Mouse (Mus musculus): Measurements from ENCODE around the gene Olfr1388. TPM values are rescaled to one million over a fixed set of nuclear protein-coding genes. Genes with fewer than 3 reads are reported as not detected.
"Not testable (repeated sequence)": the region's sequence is repeated elsewhere in the genome, so short reads cannot be mapped to it uniquely, and the experiment has no call there.

The Olfr1388 gene
- total and polyA plus RNA-seq, 3 experiments = 0.15 to 974 TPM; not detected in 1

GRCm38 (mm10) chr11:49485973-49486372 lies 49.5 kb downstream of the Olfr1388 start:
- Histone ChIP-seq H3K27me3 (ENCODE audit: control insufficient read depth in 1 of 2, insufficient read depth in 2 of 2, low read length in 2 of 2) (peaks cover 0 to 2% of the 10 kb centered on the region in 2 experiments; a peak in 1 of 4 replicates), H3K36me3 (ENCODE audit: control insufficient read depth in 1 of 2, insufficient read depth in 2 of 2, low read length in 2 of 2) (no peaks in the 10 kb centered on the region), H3K79me2 (ENCODE audit: control insufficient read depth, insufficient read depth, low read length, poor library complexity) (no peaks in the 10 kb centered on the region), H3K4me1 (ENCODE audit: control insufficient read depth in 1 of 2, insufficient read depth in 2 of 2, low read length in 2 of 2) (no peaks in the 10 kb centered on the region), H3K9me3 (replicated peaks; ENCODE audit: insufficient read depth, low read length) (no peaks in the 10 kb centered on the region), H3K9ac (ENCODE audit: control insufficient read depth, low read depth, low read length, poor library complexity, severe bottlenecking) (no peak overlapping the region), H3K27ac (ENCODE audit: control insufficient read depth, low read depth, low read length) (no peak overlapping the region), H3K4me3 (ENCODE audit: control insufficient read depth in 1 of 2, insufficient read depth in 1 of 2, low read depth in 2 of 2, low read length in 2 of 2) (no peak overlapping the region)
- DNase-seq (ENCODE audit: low read depth, low spot score) = no peak
- no peak for TF ChIP-seq ELF1 (IDR thresholded peaks at IDR 0.05; ENCODE audit: low read depth, low read length)
- TF ChIP-seq GATA1 (IDR thresholded peaks at IDR 0.05; ENCODE audit: low read depth, low read length) = no peak
- TF ChIP-seq JUND (IDR thresholded peaks at IDR 0.05; ENCODE audit: low read depth, low read length) = no peak
- no peak for TF ChIP-seq ZNF384 (IDR thresholded peaks at IDR 0.05; ENCODE audit: low read depth, low read length)
- TF ChIP-seq SMC3 (IDR thresholded peaks at IDR 0.05; ENCODE audit: low read depth, low read length) = no peak
- TF ChIP-seq TAL1 (IDR thresholded peaks at IDR 0.05; ENCODE audit: low read length) = no peak
- TF ChIP-seq POLR2AphosphoS5 (IDR thresholded peaks at IDR 0.05; ENCODE audit: borderline replicate concordance, low read depth, low read length) = no peak
- no peak for TF ChIP-seq CHD1 (IDR thresholded peaks at IDR 0.05; ENCODE audit: low read depth, low read length)
- TF ChIP-seq EP300 (IDR thresholded peaks at IDR 0.05; ENCODE audit: low read depth in 1 of 2, low read length in 2 of 2) = no peak
- TF ChIP-seq RAD21 (IDR thresholded peaks at IDR 0.05; ENCODE audit: low read depth, low read length) = no peak
- no peak for TF ChIP-seq E2F4 (IDR thresholded peaks at IDR 0.05; ENCODE audit: borderline replicate concordance, low read depth, low read length)
- TF ChIP-seq MAX (IDR thresholded peaks at IDR 0.05; ENCODE audit: low read length) = no peak
- TF ChIP-seq ZMIZ1 (IDR thresholded peaks at IDR 0.05; ENCODE audit: low read depth, low read length) = no peak
- TF ChIP-seq ZC3H11A (IDR thresholded peaks at IDR 0.05; ENCODE audit: low read depth, low read length) = no peak

- not testable (repeated sequence) for H3K27me3 ChIP-seq (ENCODE audit: control insufficient read depth in 1 of 2, insufficient read depth in 2 of 2, low read length in 2 of 2); H3K9me3 ChIP-seq (replicated peaks; ENCODE audit: insufficient read depth, low read length); DNase-seq (ENCODE audit: low read depth, low spot score); H3K27ac ChIP-seq (ENCODE audit: control insufficient read depth, low read depth, low read length); H3K4me3 ChIP-seq (ENCODE audit: control insufficient read depth in 1 of 2, insufficient read depth in 1 of 2, low read depth in 2 of 2, low read length in 2 of 2); H3K9ac ChIP-seq (ENCODE audit: control insufficient read depth, low read depth, low read length, poor library complexity, severe bottlenecking); H3K4me1 ChIP-seq (ENCODE audit: control insufficient read depth in 1 of 2, insufficient read depth in 2 of 2, low read length in 2 of 2); H3K36me3 ChIP-seq (ENCODE audit: control insufficient read depth in 1 of 2, insufficient read depth in 2 of 2, low read length in 2 of 2); H3K79me2 ChIP-seq (ENCODE audit: control insufficient read depth, insufficient read depth, low read length, poor library complexity)
These were observed 52.3 kb downstream of the Olfr1388 start, which contains the start of gene Olfr1385 for GRCm38 (mm10) chr11:49488770-49489169. Olfr1385 (plus strand) TSS chr11:49489070.

Other genes starting within 250 kb of the Olfr1388 start
- gene Btnl9, start 249.5 kb upstream of the Olfr1388 start, total RNA-seq (2012; rRNA removed) = not detected in 2 replicates
- under 1 TPM in 1 of 2 experiments, not detected in 1; 0.03 TPM for gene Btnl9, start 249.5 kb upstream of the Olfr1388 start, polyA plus RNA-seq (2012; ENCODE audit: insufficient read depth in 1 of 2, insufficient read length in 2 of 2, low read depth in 1 of 2, low replicate concordance in 2 of 2, missing spikeins in 1 of 2)
- gene Zfp62, start 233.3 kb upstream of the Olfr1388 start, total RNA-seq (2012; rRNA removed) = 30.8 and 31.8 TPM in 2 replicates
- gene Zfp62, start 233.3 kb upstream of the Olfr1388 start, polyA plus RNA-seq (2012; ENCODE audit: insufficient read depth in 1 of 2, insufficient read length in 2 of 2, low read depth in 1 of 2, low replicate concordance in 2 of 2, missing spikeins in 1 of 2) = 100 to 1,000 TPM in 1 of 2 experiments, 10 to 100 TPM in 1; 16.7 to 132 TPM
- 41.1 and 41.9 TPM in 2 replicates for gene Mgat1, start 192.4 kb upstream of the Olfr1388 start, total RNA-seq (2012; rRNA removed)
- gene Mgat1, start 192.4 kb upstream of the Olfr1388 start, polyA plus RNA-seq (2012; ENCODE audit: insufficient read depth in 1 of 2, insufficient read length in 2 of 2, low read depth in 1 of 2, low replicate concordance in 2 of 2, missing spikeins in 1 of 2) = 10 to 100 TPM in 1 of 2 experiments, not detected in 1; 44.3 TPM
- not detected in 2 replicates for gene Olfr1393, start 158.3 kb upstream of the Olfr1388 start, total RNA-seq (2012; rRNA removed)
- not detected for gene Olfr1393, start 158.3 kb upstream of the Olfr1388 start, polyA plus RNA-seq (2012; ENCODE audit: insufficient read depth in 1 of 2, insufficient read length in 2 of 2, low read depth in 1 of 2, low replicate concordance in 2 of 2, missing spikeins in 1 of 2)
- not detected in 2 replicates for gene Olfr1392, start 151.3 kb upstream of the Olfr1388 start, total RNA-seq (2012; rRNA removed)
- not detected for gene Olfr1392, start 151.3 kb upstream of the Olfr1388 start, polyA plus RNA-seq (2012; ENCODE audit: insufficient read depth in 1 of 2, insufficient read length in 2 of 2, low read depth in 1 of 2, low replicate concordance in 2 of 2, missing spikeins in 1 of 2)
- gene Olfr10, start 131.9 kb upstream of the Olfr1388 start, total RNA-seq (2012; rRNA removed) = not detected in 2 replicates
- not detected for gene Olfr10, start 131.9 kb upstream of the Olfr1388 start, polyA plus RNA-seq (2012; ENCODE audit: insufficient read depth in 1 of 2, insufficient read length in 2 of 2, low read depth in 1 of 2, low replicate concordance in 2 of 2, missing spikeins in 1 of 2)
- not detected in 2 replicates for gene Olfr1391, start 113.9 kb upstream of the Olfr1388 start, total RNA-seq (2012; rRNA removed)
- gene Olfr1391, start 113.9 kb upstream of the Olfr1388 start, polyA plus RNA-seq (2012; ENCODE audit: insufficient read depth in 1 of 2, insufficient read length in 2 of 2, low read depth in 1 of 2, low replicate concordance in 2 of 2, missing spikeins in 1 of 2) = not detected
- gene Olfr1390, start 101.4 kb upstream of the Olfr1388 start, total RNA-seq (2012; rRNA removed) = not detected in 2 replicates
- not detected for gene Olfr1390, start 101.4 kb upstream of the Olfr1388 start, polyA plus RNA-seq (2012; ENCODE audit: insufficient read depth in 1 of 2, insufficient read length in 2 of 2, low read depth in 1 of 2, low replicate concordance in 2 of 2, missing spikeins in 1 of 2)
- gene Olfr1389, start 13.6 kb upstream of the Olfr1388 start, total RNA-seq (2012; rRNA removed) = not detected in 2 replicates
- not detected for gene Olfr1389, start 13.6 kb upstream of the Olfr1388 start, polyA plus RNA-seq (2012; ENCODE audit: insufficient read depth in 1 of 2, insufficient read length in 2 of 2, low read depth in 1 of 2, low replicate concordance in 2 of 2, missing spikeins in 1 of 2)
- gene Olfr1387, start 18.7 kb downstream of the Olfr1388 start, total RNA-seq (2012; rRNA removed) = not detected in 2 replicates
- not detected for gene Olfr1387, start 18.7 kb downstream of the Olfr1388 start, polyA plus RNA-seq (2012; ENCODE audit: insufficient read depth in 1 of 2, insufficient read length in 2 of 2, low read depth in 1 of 2, low replicate concordance in 2 of 2, missing spikeins in 1 of 2)
- not detected in 2 replicates for gene Olfr1386, start 28.4 kb downstream of the Olfr1388 start, total RNA-seq (2012; rRNA removed)
- not detected for gene Olfr1386, start 28.4 kb downstream of the Olfr1388 start, polyA plus RNA-seq (2012; ENCODE audit: insufficient read depth in 1 of 2, insufficient read length in 2 of 2, low read depth in 1 of 2, low replicate concordance in 2 of 2, missing spikeins in 1 of 2)
- not detected in 2 replicates for gene Olfr1385, start 52.4 kb downstream of the Olfr1388 start, total RNA-seq (2012; rRNA removed)
- gene Olfr1385, start 52.4 kb downstream of the Olfr1388 start, polyA plus RNA-seq (2012; ENCODE audit: insufficient read depth in 1 of 2, insufficient read length in 2 of 2, low read depth in 1 of 2, low replicate concordance in 2 of 2, missing spikeins in 1 of 2) = not detected
- gene Olfr1384, start 70.1 kb downstream of the Olfr1388 start, total RNA-seq (2012; rRNA removed) = not detected in 2 replicates
- gene Olfr1384, start 70.1 kb downstream of the Olfr1388 start, polyA plus RNA-seq (2012; ENCODE audit: insufficient read depth in 1 of 2, insufficient read length in 2 of 2, low read depth in 1 of 2, low replicate concordance in 2 of 2, missing spikeins in 1 of 2) = not detected
- gene Olfr1383, start 83.0 kb downstream of the Olfr1388 start, total RNA-seq (2012; rRNA removed) = not detected in 2 replicates
- not detected for gene Olfr1383, start 83.0 kb downstream of the Olfr1388 start, polyA plus RNA-seq (2012; ENCODE audit: insufficient read depth in 1 of 2, insufficient read length in 2 of 2, low read depth in 1 of 2, low replicate concordance in 2 of 2, missing spikeins in 1 of 2)
- not detected in 2 replicates for gene Olfr1382, start 91.6 kb downstream of the Olfr1388 start, total RNA-seq (2012; rRNA removed)
- gene Olfr1382, start 91.6 kb downstream of the Olfr1388 start, polyA plus RNA-seq (2012; ENCODE audit: insufficient read depth in 1 of 2, insufficient read length in 2 of 2, low read depth in 1 of 2, low replicate concordance in 2 of 2, missing spikeins in 1 of 2) = under 1 TPM in 1 of 2 experiments, not detected in 1; 0.03 TPM
- not detected in 2 replicates for gene Olfr1381, start 106.8 kb downstream of the Olfr1388 start, total RNA-seq (2012; rRNA removed)
- gene Olfr1381, start 106.8 kb downstream of the Olfr1388 start, polyA plus RNA-seq (2012; ENCODE audit: insufficient read depth in 1 of 2, insufficient read length in 2 of 2, low read depth in 1 of 2, low replicate concordance in 2 of 2, missing spikeins in 1 of 2) = not detected
- not detected in 2 replicates for gene Olfr1380, start 120.3 kb downstream of the Olfr1388 start, total RNA-seq (2012; rRNA removed)
- gene Olfr1380, start 120.3 kb downstream of the Olfr1388 start, polyA plus RNA-seq (2012; ENCODE audit: insufficient read depth in 1 of 2, insufficient read length in 2 of 2, low read depth in 1 of 2, low replicate concordance in 2 of 2, missing spikeins in 1 of 2) = not detected
- gene Flt4, start 172.6 kb downstream of the Olfr1388 start, total RNA-seq (2012; rRNA removed) = 0.07 and 0.08 TPM in 2 replicates
- gene Flt4, start 172.6 kb downstream of the Olfr1388 start, polyA plus RNA-seq (2012; ENCODE audit: insufficient read depth in 1 of 2, insufficient read length in 2 of 2, low read depth in 1 of 2, low replicate concordance in 2 of 2, missing spikeins in 1 of 2) = under 1 TPM in 1 of 2 experiments, not detected in 1; 0.13 TPM
- not detected in 2 replicates for gene Scgb3a1, start 227.0 kb downstream of the Olfr1388 start, total RNA-seq (2012; rRNA removed)
- not detected for gene Scgb3a1, start 227.0 kb downstream of the Olfr1388 start, polyA plus RNA-seq (2012; ENCODE audit: insufficient read depth in 1 of 2, insufficient read length in 2 of 2, low read depth in 1 of 2, low replicate concordance in 2 of 2, missing spikeins in 1 of 2)